Mouse (Mus musculus) layer of hippocampus, adult 18-20 months (tissue): ENCODE measurements around the gene Foxk2. TPM values are rescaled to one million over a fixed set of nuclear protein-coding genes. Genes with fewer than 3 reads are reported as not detected.
"Not testable (repeated sequence)": the region's sequence is repeated elsewhere in the genome, so short reads cannot be mapped to it uniquely, and the experiment has no call there.

Source experiments
- DNase-seq, 2 experiments: peaks; one replicate each; pipeline ENCODE4 v3.0.0; 2022; ENCODE audit warnings: low spot score in 2 of 2
- total RNA-seq, 2 experiments: library from RNA; stranded (reverse); gene quantifications; 2 replicates each; pipeline ENCODE4 v1.2.3; 2021

The Foxk2 gene
- total RNA-seq, 2 experiments from 2014 or later = 76.9 to 78.0 TPM

- DNase-seq = no peak
These were observed 17.7 kb downstream of the Foxk2 start for GRCm38 (mm10) chr11:121277516-121277915.

GRCm38 (mm10) chr11:121278011-121278410 is 18.2 kb downstream of the Foxk2 start:
- no peak for DNase-seq

GRCm38 (mm10) chr11:121282911-121283310 is 23.1 kb downstream of the Foxk2 start:
- no peak for DNase-seq

GRCm38 (mm10) chr11:121289859-121290258 is 30.1 kb downstream of the Foxk2 start:
- no peak for DNase-seq

GRCm38 (mm10) chr11:121294771-121295170 is 35.0 kb downstream of the Foxk2 start:
- DNase-seq = no peak

GRCm38 (mm10) chr11:121298493-121298892 is 38.7 kb downstream of the Foxk2 start:
- no peak for DNase-seq

GRCm38 (mm10) chr11:121300265-121300664 is 40.5 kb downstream of the Foxk2 start:
- DNase-seq = no peak

GRCm38 (mm10) chr11:121305371-121305770 is 45.6 kb downstream of the Foxk2 start:
- DNase-seq = no peak

GRCm38 (mm10) chr11:121306608-121307007 is 46.8 kb downstream of the Foxk2 start:
- DNase-seq = no peak

GRCm38 (mm10) chr11:121307712-121308111 is 47.9 kb downstream of the Foxk2 start:
- DNase-seq = not testable (repeated sequence)

- no peak for DNase-seq
These were observed 66.2 kb downstream of the Foxk2 start for GRCm38 (mm10) chr11:121326034-121326433.

GRCm38 (mm10) chr11:121326681-121327080 is 66.9 kb downstream of the Foxk2 start:
- DNase-seq = no peak

GRCm38 (mm10) chr11:121328206-121328605 is 68.4 kb downstream of the Foxk2 start:
- DNase-seq = no peak

GRCm38 (mm10) chr11:121328619-121329018 is 68.8 kb downstream of the Foxk2 start:
- no peak for DNase-seq

- no peak for DNase-seq
These were observed 71.9 kb downstream of the Foxk2 start for GRCm38 (mm10) chr11:121331641-121332040.

- DNase-seq = no peak
These were observed 79.9 kb downstream of the Foxk2 start for GRCm38 (mm10) chr11:121339647-121340046.

GRCm38 (mm10) chr11:121340287-121340686 is 80.5 kb downstream of the Foxk2 start:
- no peak for DNase-seq

GRCm38 (mm10) chr11:121342423-121342822 is 82.6 kb downstream of the Foxk2 start:
- DNase-seq = not testable (repeated sequence)

GRCm38 (mm10) chr11:121347036-121347435 is 87.2 kb downstream of the Foxk2 start:
- no peak for DNase-seq

- no peak for DNase-seq
These were observed 88.4 kb downstream of the Foxk2 start for GRCm38 (mm10) chr11:121348166-121348565.

- DNase-seq = not testable (repeated sequence)
These were observed 88.9 kb downstream of the Foxk2 start for GRCm38 (mm10) chr11:121348727-121349126.

- peak in 1 of 2 experiments; percentile 27 for DNase-seq
These were observed 93.7 kb downstream of the Foxk2 start for GRCm38 (mm10) chr11:121353326-121354090.

GRCm38 (mm10) chr11:121354091-121354707 is 94.4 kb downstream of the Foxk2 start, which contains the start of gene Wdr45b:
TSS of gene Wdr45b (minus strand) at chr11:121354445.
- peak; percentile 96 to 98 for DNase-seq
